Mouse (Mus musculus) intestine, embryonic 16.5 days (tissue): ENCODE measurements around the gene Mesp2. TPM values are rescaled to one million over a fixed set of nuclear protein-coding genes. Genes with fewer than 3 reads are reported as not detected.

Experiments used
- ATAC-seq: fragments of 200-750 bp; cut with Nextera tagmentation; 2 replicates; pipeline ENCODE4 v1.8.0; 2017; ENCODE audit warnings: moderate TSS enrichment, moderate library complexity
- H3K27ac ChIP-seq: fragments of 300-500 bp; sonication (generic); 2 replicates; pipeline ENCODE4 v1.5.1; 2014; ENCODE audit warnings: mild to moderate bottlenecking, low read length
- H3K27me3 ChIP-seq: fragments of 300-500 bp; sonication (generic); replicated peaks from 2 replicates; pipeline ENCODE4 v1.6.1; 2014; ENCODE audit warnings: low read length, control low read depth, mixed read lengths; ENCODE audit not compliant: control insufficient read depth, insufficient read depth
- H3K36me3 ChIP-seq: fragments of 300-500 bp; sonication (generic); 2 replicates; pipeline ENCODE4 v1.6.1; 2014; ENCODE audit warnings: low read length, control low read depth; ENCODE audit not compliant: control insufficient read depth, insufficient read depth
- H3K4me1 ChIP-seq: fragments of 300-500 bp; sonication (generic); 2 replicates; pipeline ENCODE4 v1.6.1; 2014; ENCODE audit warnings: low read length, control low read depth, mixed read lengths; ENCODE audit not compliant: control insufficient read depth, insufficient read depth
- H3K4me2 ChIP-seq: fragments of 300-500 bp; sonication (generic); 2 replicates; pipeline ENCODE4 v1.6.1; 2014; ENCODE audit warnings: low read depth, low read length, control low read depth
- H3K4me3 ChIP-seq: fragments of 300-500 bp; sonication (generic); 2 replicates; pipeline ENCODE4 v1.5.1; 2014; ENCODE audit warnings: mild to moderate bottlenecking, low read length
- H3K9ac ChIP-seq: fragments of 300-500 bp; sonication (generic); 2 replicates; pipeline ENCODE4 v1.6.1; 2014; ENCODE audit warnings: low read depth, low read length
- H3K9me3 ChIP-seq: fragments of 300-500 bp; sonication (generic); 2 replicates; pipeline ENCODE4 v1.6.1; 2016; ENCODE audit warnings: low read length, control low read depth; ENCODE audit not compliant: control insufficient read depth
- WGBS: fragments of 180-500 bp; shearing (Covaris S2); extraction: QIAGEN DNeasy Blood & Tissue Kit; methylation state at CpG from one replicate; pipeline ENCODE4 v1.1.7; 2014; 5-methylcytosine and 5-hydroxymethylcytosine counted together
- polyA plus RNA-seq: library from polyadenylated mRNA; unstranded; fragments of >200 nt; fragmentation: Nextera tagmentation; extraction: Ambion mirVana; gene quantifications from 2 replicates; pipeline ENCODE4 v1.2.1, GENCODE M21; 2015

Mesp2 gene
- polyA plus RNA-seq, 1 experiment from 2014 or later = 3.1 TPM

DNA sequence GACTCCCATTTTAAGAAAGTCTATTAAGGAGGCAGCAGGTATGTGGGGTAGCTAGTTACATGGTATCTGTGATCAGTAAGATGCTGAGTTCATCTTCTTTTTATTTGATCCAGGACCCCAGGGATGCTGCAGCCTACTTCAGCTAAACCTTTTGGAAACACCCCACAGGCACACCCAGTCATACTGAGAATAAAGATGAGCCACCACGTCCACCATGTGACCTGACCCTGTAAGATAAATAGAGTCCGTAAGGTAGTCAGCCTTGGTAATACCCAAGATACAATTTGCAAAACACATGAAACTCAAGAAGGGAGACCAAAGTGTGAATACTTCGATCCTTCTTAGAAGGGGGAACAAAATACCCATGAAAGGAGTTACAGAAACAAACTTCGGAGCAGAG, 45.8 kb downstream of the Mesp2 start:
- H3K4me2 ChIP-seq = no peak overlapping the region
- H3K4me1 ChIP-seq = peaks cover 8% of the 10 kb centered on the region
- H3K36me3 ChIP-seq = no peaks in the 10 kb centered on the region
- no peak for ATAC-seq
- H3K27ac ChIP-seq = no peak overlapping the region
- H3K4me3 ChIP-seq = no peak overlapping the region
- WGBS = 76% methylated on average over 4 of the region's 4 CpGs
- H3K27me3 ChIP-seq = no peaks in the 10 kb centered on the region
- H3K9ac ChIP-seq = no peak overlapping the region
- no peaks in the 10 kb centered on the region for H3K9me3 ChIP-seq

DNA sequence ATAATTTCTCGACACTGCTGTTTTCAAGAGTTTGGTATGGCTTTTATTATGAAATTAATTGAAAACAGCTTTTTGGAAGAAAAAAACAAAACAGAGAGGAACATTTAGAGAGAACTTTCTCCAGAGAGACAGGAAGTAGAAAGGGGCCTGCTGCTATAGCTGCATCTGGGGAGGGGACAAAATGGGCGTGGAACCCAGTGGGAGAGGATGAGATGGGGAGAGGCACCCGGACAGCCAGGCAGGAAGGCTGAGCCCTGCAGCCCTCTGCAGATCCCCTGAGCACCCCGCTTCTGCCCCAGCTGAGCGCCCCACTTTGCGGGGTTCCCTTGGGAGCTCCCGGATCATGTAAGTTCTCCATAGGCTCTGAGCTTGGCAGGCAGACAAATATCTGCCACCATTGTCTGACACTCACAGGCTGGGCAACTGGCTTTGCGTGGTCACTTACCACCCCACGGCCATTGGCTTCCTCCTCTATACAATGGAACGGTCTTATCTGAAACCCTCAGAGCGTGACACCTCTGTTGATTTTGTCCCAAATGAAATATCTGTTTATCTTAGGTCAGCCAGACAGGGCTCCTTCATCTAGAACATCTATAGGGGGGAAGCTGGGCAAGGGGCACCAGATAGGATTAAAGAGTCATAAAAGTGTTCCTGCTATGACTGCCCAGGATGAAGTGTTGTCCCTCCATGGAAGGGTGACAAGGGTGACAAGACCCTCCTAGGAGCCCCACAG, 47.8 kb downstream of the Mesp2 start:
- Histone ChIP-seq H3K9me3 (no peaks in the 10 kb centered on the region), H3K9ac (no peak overlapping the region), H3K27me3 (no peaks in the 10 kb centered on the region), H3K4me3 (no peak overlapping the region), H3K4me1 (peaks cover 8% of the 10 kb centered on the region), H3K27ac (no peak overlapping the region), H3K36me3 (no peaks in the 10 kb centered on the region), H3K4me2 (no peak overlapping the region)
- ATAC-seq = no peak
- WGBS = 54% methylated on average over 11 of the region's 11 CpGs

DNA sequence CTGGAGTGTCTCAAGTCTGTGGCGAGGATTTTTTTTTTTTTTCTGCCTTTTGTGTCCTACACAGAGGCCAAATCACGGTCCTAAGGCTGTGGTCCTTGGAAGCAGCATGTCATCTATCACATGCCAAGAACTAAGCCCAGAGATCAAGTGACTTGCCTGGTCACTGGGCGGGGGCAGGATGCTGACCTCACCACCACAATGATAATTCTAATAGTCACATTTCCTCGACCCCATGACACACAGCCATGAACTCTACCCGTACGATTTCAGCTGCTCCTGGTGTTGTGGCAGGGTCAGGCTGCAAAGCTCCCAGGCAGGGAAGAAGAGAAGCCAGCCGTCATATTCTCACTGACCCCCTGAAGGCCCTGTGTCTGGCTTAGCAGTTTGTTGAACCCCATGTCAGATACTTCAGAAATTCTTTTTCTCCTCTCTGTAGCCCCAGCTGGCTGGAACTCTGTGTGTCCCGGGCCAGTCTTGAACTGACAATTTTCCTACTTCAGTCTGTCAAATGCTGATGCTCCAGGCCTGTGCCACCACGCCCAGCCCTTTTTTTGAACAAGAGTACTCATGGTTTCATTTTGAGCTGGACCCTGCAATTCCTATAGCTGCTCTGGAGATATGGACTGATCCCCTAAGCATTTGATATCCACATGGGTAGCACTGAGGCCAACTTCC, 48.6 kb downstream of the Mesp2 start:
- Histone ChIP-seq H3K4me3 (no peak overlapping the region), H3K27me3 (no peaks in the 10 kb centered on the region), H3K27ac (no peak overlapping the region), H3K9ac (no peak overlapping the region), H3K36me3 (no peaks in the 10 kb centered on the region), H3K9me3 (no peaks in the 10 kb centered on the region), H3K4me2 (no peak overlapping the region), H3K4me1 (peaks cover 8% of the 10 kb centered on the region)
- ATAC-seq = no peak
- WGBS = 66% methylated on average over 9 of the region's 9 CpGs

GRCm38 (mm10) chr7:79860811-79861210, 50.3 kb downstream of the Mesp2 start, which contains the start of gene Anpep:
Gene Anpep, minus strand, starts transcription at chr7:79861059.
- Histone ChIP-seq H3K4me1 (peaks cover 8% of the 10 kb centered on the region), H3K27me3 (no peaks in the 10 kb centered on the region), H3K4me3 (no peak within 1 kb of the TSS), H3K27ac (no peak within 1 kb of the TSS), H3K9ac (no peak within 1 kb of the TSS), H3K9me3 (no peaks in the 10 kb centered on the region), H3K36me3 (no peaks in the 10 kb centered on the region), H3K4me2 (no peak within 1 kb of the TSS)
- ATAC-seq = peak; percentile 57
- WGBS = 67% methylated on average over 9 of the region's 9 CpGs

- H3K4me2 ChIP-seq = no peak overlapping the region
- H3K36me3 ChIP-seq = no peaks in the 10 kb centered on the region
- H3K27ac ChIP-seq = no peak overlapping the region
- peaks cover 8% of the 10 kb centered on the region for H3K4me1 ChIP-seq
- WGBS = 84% methylated on average over 8 of the region's 8 CpGs
- H3K9me3 ChIP-seq = no peaks in the 10 kb centered on the region
- H3K27me3 ChIP-seq = no peaks in the 10 kb centered on the region
- no peak overlapping the region for H3K9ac ChIP-seq
- no peak overlapping the region for H3K4me3 ChIP-seq
- peak; percentile 29; the same call in 1 of the 2 replicates for ATAC-seq
Observed at GRCm38 (mm10) chr7:79861794-79862193, 51.3 kb downstream of the Mesp2 start.

Other genes with a start within 250 kb of the Mesp2 start
- 0.20 and 0.23 TPM in 2 replicates for gene Rhcg, start 193.1 kb upstream of the Mesp2 start, polyA plus RNA-seq
- gene Ticrr, start 150.5 kb upstream of the Mesp2 start, polyA plus RNA-seq = 4.3 and 4.5 TPM in 2 replicates
- gene Kif7, start 95.0 kb upstream of the Mesp2 start, polyA plus RNA-seq = 1.2 and 1.4 TPM in 2 replicates
- not detected in 2 replicates for gene Plin1, start 77.8 kb upstream of the Mesp2 start, polyA plus RNA-seq
- gene Pex11a, start 67.6 kb upstream of the Mesp2 start, polyA plus RNA-seq = 12.7 and 12.8 TPM in 2 replicates
- 0.15 and 0.24 TPM in 2 replicates for gene Wdr93, start 67.6 kb upstream of the Mesp2 start, polyA plus RNA-seq
- gene Mesp1, start 16.9 kb upstream of the Mesp2 start, polyA plus RNA-seq = 0.28 TPM in 1 of 2 replicates, not detected in the other
- 248 and 311 TPM in 2 replicates for gene Anpep, start 50.3 kb downstream of the Mesp2 start, polyA plus RNA-seq
- 28.9 and 30.7 TPM in 2 replicates for gene Ap3s2, start 109.9 kb downstream of the Mesp2 start, polyA plus RNA-seq
- 58.0 and 60.8 TPM in 2 replicates for gene Arpin, start 124.6 kb downstream of the Mesp2 start, polyA plus RNA-seq
- 12.2 and 12.4 TPM in 2 replicates for gene Zfp710, start 214.1 kb downstream of the Mesp2 start, polyA plus RNA-seq